Mouse (Mus musculus) layer of hippocampus, adult 9-11 months (tissue): ENCODE data around the gene Sobp.

Experiments
- DNase-seq: peaks from one replicate; pipeline ENCODE4 v3.0.0; 2022

Sobp gene

DNA sequence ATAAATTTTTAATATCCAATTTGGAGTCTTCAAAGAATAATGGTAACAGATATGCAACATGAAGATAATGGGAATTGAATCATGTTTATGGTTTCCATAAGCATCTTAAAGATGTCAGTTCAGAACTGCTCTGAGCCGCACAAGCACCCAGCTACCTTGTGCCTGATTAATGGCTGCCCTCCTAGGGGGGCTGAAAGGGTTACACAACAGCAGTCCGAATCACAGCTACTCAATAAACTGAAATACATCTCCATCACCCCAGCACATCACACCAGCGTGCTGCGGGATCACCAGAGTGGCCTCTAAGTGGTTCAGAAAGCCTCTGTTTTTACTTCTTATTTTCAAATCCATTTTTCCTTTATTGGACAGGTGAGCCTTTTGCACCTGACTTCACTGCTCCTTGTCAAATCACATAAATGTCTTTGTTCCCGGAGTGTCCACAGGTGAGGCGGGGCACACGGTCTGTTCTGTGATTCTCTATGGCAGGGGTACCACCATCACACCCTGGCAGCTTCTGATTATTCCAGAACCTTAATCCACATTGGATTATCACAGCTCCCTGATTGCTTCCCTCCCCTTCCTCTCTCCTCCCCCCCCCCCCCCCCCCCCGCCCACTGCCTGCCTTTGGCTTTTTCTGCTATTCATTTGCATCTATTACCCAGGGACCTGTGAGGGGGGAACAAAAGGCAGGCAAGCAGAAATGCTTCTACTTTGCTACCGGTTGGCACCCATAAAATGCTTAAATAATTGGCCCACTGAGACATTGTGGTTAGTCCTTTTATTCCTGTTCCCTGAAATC, 90.8 kb downstream of the Sobp start:
- DNase-seq = no peak

DNA sequence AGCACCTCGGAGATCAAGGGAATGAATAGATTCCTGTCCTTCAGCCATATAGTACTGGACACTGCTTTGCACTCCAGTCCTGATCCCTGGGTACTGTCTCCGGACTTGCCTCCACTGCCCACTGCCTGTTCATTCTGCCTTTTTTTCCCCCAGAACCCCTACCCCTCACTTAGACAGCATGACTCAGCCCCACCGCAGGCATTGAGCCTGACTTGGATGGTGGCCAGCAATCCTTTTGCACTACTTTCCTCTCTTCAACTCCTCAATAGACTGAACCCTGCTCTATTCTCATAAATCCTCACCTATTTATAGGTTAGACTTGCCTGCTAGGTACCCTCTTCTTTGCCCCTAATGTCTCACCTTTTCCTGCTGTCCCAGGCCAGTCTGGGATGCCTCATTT, 93.0 kb downstream of the Sobp start:
- DNase-seq = no peak

DNA sequence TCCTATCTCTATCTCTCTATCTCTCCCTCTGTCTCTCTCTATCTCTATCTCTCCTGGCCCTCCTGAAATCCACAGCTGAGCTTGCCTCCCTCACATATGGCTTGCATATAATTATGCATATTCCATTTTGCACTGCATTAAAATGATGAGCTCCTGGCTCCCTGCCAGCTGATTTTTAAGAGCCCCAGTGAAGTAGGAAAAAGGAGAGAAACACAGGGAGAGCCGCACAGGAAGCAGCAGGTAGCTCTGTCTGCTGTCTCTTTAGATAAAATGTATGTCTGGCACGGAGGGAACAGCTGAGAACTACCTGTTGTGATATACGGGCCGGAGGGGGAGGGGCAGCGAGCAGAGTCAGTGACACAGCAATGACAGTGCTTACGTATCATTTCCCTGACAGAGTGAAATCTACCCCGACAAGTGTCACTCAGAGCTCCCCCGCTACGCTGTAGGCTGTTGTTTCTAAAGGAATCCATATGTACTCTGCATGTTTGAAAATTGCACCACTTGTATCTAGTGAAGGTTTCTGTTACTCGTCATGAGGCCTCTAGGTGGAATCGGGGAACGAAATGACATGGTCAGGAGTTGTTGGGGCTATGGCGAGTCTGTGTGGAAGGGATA, 98.7 kb downstream of the Sobp start:
- peak; percentile 49 for DNase-seq

DNA sequence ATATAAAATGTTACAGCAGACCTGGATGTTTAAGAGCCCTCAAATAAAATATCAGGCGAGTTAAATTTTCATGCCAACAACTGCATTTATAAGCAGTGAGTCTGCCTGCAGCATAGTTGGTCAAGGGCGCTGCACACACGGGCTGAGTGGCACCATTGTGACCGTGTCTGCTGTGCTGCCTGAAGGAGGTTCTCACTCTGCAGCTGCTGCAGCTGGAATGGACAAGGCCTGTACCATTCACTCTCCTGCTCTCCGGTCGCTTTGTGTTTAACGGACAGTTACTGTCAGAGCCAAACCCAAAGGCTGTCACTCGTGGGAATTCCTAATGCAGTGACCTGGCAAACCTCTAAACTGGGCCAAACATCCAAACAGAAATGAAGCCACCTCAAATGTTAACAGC, 101.0 kb downstream of the Sobp start:
- no peak for DNase-seq

DNA sequence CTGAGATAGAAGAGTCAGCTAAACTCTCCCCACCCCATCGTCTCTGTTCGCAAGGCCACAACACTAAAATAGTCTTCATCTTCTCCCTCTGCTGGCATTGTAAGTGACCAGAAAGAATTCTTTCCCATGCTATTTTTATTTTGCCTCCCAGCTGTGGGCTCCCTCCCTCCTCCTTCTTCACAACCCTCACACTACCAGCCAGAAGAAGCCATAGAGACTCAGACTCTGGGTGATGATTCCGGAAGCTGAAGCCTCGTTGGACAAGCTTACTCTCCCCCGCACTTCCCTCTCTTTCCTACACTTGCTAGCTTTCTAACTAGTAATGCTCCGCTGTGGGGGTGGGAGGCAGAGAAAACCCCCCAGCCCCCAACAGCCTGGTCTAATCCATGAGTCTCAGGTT, 103.4 kb downstream of the Sobp start:
- DNase-seq = no peak

DNA sequence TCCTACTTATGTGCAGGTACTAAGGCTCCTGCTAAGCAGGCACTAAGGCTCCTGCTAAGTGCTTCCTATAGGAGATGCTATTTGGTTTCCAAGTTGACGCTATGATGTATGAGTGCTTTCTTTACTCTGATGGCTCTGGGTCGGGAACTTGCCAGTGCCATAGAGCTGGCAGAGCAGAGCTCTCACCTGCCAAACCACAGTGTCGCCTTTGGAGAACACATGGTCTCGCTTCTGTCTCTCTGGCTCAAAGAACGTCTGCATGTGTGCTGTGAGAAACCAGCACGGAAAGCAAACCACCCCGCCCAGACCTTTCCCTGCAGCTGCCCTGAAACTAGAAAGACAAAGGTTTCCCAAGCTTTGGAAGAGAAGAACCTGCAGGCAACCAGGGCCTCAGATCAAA, 109.0 kb downstream of the Sobp start:
- DNase-seq = no peak

DNA sequence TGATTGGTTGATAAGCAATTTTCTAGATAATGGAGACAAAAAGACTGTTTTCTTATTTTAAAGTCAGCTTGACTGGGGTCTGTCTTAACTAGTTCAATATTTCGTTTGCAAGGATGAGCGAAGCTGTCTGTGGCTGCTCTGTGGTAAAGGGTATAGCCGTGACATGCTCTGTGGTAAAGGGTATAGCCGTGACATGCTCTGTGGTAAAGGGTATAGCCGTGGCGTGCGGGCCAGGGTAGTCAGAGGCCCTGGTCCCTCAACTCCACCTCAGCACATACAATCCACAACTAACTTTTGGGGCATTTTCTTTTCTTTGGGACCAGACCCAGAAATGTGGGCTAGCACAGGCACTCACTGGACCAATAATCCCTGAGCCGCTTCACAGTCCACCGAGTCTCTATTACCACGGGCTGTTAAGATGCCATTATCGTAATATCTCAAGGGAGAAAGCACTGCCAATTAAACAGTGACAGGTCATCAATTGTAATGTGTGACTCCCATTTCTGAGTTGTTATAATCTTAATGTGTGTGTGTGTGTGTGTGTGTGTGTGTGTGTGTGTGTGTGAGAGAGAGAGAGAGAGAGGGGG, 112.7 kb downstream of the Sobp start:
- no peak for DNase-seq

DNA sequence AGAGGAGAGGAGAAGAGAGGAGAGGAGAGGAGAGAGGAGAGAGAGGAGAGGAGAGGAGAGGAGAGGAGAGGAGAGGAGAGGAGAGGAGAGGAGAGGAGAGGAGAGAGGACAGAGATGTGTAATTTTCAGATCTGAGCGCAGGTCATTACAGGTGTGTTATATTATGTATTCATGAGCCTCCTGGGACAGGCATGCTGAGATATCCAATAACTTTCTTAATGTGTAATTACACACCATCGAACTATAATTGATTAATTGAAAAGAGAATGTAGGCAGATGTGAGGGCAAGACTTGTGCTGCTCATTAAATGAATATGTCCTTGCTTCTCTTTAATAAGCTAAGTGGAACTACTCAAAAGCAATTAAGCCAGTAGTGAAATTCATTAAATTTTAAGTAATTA, 118.9 kb downstream of the Sobp start:
- no peak for DNase-seq

DNA sequence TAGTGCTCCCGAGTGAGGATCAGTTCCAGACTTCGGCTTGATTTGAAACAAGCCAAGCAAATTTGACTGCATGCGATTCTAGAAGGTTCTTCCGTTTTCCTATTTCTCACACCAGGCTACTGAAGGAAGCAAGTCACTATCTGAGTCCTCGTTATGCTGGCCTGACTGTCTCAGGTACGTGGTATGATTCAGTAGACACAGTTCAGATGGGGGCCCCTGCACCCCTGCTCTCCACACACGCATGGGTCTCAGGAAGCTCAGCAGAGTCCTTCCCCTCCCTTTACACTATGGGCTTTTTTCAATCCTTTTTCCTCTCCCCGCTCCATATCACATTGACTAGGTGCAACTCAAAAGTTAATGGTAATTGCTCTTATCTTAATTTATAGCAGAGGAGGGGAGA, 119.6 kb downstream of the Sobp start:
- no peak for DNase-seq

DNA sequence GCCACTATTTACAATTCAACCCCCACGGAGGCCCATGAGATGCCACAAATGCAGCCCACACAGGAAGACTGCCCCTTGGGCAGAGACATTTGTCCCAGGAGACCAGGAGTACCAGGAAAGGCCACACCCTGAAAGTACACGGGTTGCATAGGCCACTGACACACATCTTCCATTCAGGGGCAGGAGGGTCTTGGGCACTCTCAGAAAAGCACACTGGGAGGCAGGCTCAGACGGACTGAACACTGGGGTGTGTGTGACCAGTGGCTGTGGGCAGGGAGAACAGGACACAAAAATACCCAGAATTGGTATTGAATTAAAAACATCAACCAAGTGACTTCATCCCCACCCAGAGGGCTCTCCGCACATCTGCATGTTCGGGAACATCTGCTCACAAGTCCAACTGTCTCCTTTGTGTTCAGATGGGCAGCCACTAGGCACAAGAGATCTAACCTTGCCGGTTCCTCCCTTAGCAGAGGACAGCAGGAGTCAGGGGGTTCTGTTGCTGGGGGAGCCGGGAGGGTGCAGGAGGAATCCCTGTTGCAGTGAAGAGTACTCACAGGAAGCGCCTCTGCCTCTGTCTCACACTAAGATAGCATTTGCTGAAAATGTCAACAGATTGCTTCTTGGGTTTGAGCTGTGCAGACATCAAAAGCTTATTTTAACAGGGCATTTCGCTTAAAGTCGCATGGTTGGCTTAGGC, 120.3 kb downstream of the Sobp start:
- no peak for DNase-seq

DNA sequence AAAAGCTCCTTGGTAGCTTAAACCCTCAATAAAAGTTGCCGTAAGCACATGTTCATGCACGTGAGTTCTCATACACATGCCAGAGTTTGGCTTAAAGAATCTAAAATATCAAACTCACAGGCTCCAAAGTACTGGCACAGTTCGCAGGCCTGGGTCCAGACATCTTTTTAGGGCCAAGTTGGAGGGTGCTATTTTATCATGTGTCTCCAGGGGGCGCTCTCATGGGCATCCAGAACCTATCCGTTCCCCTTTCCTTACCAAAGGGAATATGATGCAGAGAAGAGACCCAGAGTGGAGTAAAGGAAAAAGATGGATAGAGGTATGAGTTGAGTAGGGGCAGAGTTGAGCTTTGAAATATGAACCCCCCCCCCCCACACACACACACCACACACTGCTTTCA, 121.9 kb downstream of the Sobp start:
- no peak for DNase-seq

DNA sequence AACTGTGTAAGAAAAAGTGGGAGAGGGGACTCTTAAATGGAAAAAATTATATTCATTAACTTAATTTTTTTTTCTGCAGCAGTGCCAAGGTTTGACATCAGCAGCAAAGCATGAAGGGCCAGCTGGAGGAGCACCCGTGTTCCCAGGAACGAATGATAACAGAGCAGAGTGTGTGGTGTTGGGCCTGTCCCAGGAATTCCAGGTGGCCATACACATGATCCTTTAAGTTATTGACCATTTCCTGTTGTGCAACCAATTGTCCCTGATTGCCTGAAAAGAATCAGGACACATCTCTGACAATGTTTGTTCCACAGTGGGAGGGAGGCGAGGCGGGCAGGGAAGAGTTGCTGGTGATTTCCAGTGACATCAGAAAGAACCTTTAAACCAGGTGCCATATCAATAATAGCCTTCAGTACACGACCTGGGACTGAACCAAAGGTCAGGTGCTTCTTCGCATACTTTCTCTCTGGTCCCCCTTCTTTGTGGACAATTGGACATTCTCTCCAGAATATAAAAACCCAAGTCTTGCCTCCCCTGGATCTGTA, 126.5 kb downstream of the Sobp start:
- DNase-seq = no peak

DNA sequence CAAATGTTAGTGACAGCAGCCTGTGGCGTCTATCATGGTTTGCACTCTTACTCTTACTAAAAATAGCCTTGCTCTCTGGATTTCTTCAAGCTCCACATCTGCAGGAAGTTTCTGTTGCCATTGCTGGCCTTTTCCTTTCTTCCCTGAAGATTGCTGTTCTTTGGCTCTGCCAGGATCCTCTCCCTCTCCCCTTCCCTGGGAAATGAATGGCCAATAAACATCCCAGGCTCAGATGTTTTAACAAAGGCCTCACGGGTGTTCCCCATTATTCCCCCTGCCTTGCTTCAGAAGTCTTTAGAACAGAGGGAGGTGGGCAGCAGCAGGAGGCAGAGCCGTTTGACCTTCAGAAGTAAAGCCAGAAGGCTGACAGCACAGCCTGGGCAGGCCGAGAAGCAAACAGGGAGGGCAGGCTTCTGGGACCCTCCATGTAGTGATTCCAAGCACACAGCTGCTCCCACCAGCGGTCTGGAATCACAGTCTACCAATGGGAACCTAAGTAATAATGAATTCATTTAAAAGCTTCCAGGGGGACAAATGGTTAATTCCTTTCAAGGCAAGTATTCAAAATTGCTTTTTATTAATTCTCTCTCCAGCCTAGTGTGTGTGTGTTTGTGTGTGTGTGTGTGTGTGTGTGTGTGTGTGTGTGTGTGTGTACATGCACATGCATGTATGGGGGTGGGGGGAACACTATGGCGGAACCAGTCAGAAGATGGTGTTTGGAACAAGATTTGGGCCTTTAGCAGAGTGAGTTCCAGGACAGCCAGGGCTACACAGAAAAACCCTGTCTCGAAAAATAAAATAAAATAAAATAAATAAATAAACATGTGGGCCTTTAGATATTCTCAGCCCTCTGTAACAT, 130.8 kb downstream of the Sobp start:
- DNase-seq = no peak

DNA sequence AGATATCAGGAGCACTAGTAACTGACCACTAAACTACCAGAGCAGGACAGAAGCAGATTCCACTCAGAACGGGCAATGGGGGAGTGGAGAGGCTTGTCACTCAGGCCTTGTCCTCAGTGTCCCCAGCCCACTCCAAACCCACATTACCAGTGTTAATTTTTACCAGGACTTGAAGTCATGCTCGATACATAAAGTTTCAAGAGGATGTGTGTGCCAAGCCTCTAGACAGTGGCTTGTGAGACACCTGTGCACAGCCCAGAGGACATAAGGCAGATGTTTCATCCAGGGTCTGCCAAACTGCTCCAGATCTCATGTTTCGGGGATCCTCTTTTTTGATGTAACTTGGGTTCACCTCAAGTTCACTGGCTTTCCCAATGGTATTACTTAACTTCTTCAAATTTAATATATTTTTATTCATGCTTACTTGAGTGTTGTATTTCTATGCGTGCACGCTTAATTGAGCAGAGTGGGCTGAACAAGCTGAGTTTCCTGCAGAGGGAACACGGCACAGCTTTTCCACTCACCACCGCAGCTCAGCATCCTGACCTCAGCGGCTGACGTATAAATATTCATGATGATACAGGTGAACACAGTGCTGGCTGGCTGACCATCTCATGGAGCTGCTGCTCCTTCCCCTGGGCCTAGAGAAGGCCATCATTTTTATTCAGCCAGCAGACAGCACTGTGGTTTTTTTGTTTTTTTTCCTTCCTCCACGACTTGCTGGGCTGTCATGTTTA, 131.6 kb downstream of the Sobp start:
- DNase-seq = no peak

DNA sequence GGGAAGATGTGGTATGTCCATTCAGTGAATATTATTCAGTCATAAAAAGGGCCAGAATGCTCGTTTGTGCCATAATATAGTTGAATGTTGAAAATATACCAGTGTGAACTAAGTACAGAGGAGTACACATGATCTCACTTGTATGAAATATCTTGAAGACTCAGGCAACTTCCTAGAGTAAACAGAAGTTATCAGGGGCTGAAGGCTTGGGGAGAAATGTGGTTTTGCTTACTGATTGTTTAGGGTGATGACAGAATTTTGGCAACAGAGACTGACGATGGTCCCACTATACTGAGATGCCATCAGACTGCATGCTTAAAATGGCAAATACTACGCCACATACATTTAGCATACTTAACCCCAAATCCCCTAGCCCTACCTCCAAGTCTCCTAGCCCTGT, 132.5 kb downstream of the Sobp start:
- no peak for DNase-seq

DNA sequence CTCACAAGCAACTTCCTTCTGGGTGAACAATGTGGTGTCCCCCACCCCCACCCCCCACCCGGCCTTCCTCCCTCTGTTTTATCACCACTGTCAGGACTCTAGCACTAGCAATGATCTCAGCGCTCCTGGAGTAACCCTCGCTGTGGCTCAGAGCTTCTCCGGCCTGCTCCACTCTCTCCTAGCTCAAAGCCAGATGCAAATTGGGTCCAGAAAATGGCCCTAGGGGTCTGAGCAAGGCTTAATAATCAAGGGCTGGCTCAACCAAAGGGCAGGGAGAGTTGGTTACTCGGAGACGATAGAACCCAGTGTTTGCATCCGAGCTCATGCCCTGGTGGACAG, 136.9 kb downstream of the Sobp start:
- DNase-seq = no peak

DNA sequence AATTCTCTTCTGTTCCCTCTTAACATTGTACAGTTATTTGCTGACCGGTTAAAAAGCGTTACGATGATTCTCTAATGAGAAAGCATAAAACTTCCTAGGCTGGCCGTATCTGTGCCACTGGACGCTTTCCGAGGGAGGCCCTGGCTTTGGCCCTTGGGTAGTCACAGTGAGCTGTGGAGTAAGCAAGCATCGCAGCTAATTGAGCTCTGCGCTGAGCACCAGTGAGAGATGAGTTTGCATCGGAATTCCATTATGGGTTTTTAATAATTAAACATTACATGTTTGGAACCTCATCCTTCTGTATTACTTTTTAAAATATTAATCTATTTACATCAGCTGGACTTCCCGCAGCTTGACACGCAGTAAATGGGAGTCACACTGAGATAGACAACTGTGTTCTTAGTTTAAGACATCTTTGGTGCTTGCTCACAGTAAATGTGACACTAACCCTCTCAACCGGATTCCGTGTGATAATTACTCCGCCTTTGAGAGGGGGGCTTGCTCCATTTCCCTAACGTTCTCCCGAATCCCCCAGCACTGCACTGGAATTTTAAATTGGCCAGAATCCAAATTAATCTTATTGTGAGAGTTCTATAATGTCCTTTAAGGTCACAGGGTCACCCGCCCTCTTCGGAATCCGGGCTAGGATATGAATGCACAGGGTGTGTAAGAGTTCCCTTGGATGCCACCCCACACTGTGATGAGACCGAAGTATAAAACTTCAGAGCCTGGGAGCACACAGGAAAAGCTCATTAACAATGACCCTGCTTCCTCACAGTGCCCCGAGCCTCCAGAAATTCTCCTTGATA, 137.5 kb downstream of the Sobp start:
- DNase-seq = no peak

DNA sequence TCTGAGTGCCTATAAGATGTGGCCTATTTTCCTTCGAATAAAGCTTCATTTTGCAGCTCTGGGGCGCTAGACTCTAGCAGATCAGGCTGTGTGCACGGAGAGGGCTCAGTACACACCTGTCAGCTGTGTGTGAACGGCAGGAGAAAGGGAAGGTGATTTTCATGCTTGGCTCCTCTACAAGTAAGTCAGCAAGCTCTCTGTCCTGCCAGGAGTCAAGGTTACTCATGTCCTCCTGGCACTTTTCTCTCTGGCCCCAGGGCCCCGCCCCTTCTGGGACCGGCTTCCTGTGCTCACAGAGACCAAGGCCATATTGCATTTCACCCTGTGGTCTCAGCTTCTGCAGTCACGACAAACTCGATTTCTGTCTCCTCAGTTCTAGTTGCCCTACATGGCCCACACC, 138.8 kb downstream of the Sobp start:
- DNase-seq = no peak

DNA sequence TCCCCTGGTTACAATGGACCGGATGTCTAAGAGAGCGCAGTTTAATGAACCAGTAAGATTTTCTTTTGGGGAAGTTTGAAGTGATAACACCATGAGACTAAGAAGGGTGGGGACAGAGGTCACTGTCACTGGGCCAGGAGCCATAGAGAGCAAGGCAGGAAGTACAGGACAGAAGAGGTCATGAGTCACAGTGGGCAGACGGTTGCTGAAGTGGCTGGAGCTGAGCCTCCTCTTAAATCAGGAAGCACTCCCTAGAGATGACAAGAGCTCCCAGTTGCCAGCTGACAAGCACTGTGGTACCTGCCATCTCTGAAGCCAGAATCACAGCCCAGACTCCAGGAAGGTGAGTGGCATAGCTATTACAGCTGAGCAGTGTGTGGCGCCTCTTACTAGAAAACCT, 139.5 kb downstream of the Sobp start:
- no peak for DNase-seq

DNA sequence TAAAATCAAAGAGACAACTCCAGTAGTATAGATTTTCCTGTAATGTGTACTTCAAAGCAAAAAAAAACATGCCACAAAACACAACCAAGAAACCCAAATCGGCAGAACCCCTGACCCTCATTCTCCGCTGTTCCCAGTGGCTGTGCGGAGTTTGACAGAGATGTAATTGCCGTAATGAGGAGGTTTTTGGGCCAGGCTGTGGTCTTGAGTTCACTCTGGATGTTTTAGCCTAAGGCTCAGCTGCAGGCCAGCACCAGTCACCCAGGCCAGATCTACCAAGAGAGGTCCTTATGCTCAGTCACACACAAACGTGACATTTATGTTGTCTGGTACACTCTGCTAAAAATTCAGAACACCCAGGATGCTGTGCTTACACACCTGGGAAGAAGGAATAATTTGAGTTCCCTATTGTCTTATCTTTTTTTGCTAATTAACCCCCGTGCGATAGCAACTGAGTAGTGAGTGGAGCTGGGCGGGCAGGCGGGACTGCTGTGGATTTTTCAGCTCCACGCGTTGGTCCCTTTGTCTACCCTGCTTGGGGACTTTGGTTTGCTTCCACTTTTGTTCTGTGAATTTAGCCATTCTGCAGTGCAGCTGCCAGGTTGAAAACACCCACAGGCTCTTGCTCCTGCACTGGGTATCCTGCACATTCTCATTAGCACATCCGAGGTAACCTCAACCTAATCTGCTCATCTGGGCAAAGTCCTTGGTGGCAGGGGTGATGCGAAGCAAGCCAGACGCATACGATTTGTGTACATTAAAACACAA, 140.7 kb downstream of the Sobp start:
- no peak for DNase-seq
